Mouse (Mus musculus): ENCODE data around the gene Dpagt1.
A peak's percentile ranks its signal among the peaks of the same experiment; 100 is the strongest.
"Not testable (repeated sequence)": the region's sequence is repeated elsewhere in the genome, so short reads cannot be mapped to it uniquely, and the experiment has no call there.

The Dpagt1 gene

DNA sequence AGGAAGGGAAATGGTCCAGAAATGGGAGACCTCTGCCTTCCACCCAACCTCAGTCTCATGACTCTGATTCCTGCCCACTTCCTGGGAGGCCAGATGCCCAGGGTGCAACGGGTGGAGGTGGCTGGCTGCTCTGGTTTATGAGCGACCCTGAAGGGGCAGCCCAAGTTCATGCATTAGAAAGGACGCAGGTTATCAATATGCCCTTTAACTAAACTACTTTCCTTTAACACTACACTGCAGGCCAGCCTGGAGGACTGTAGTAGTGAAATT, 7.1 kb upstream of the Dpagt1 start:
- no peak for DNase-seq (ENCODE audit: low spot score)

- DNase-seq (ENCODE audit: low spot score): peak; percentile 19
Observed at GRCm38 (mm10) chr9:44319105-44319886, 6.5 kb upstream of the Dpagt1 start.

DNA sequence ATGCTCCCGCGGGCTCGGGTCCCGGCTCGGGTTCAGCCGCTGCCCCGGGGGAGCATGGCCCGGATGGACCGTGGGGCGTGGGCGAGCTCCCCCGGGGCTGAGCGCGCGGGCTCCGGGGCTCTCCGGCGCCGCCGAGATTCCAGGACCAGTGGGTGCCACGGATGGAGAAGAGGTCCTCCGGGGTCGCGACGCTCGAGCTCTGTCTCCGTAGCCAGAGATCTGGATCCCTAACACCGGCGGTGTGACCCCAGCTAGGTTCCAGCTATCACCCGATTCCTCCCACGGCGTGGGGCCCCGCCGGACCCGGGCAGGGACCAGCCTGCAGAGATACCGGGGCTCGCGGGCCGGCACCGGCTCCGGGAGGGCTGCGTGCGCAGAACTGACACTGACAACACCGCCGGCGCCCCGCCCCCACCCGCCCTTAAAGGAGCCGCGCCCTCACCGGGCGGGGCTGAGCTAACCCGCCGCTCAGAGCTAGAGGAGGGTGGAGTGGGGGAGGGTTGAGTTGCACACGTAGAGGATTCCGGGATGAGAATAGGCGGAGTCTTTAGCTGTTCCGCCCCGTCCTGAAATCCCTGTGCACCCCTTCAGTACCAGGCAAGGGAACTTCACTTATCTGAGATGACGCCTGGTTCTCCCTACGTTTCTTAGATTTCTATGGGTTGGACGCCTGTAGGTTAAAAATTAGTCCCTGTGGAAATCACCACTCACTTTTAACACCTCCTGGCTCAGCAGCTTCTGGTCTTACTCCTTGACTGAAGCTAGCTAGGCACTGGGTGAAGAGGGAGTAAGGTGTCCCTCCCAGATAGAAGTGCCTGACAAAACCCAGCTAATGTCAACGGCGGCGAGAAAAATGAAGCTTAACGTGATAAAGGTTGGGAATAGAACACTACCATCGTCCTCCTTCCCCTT, 5.7 kb upstream of the Dpagt1 start, which contains the start of gene C2cd2l:
TSS of gene C2cd2l (minus strand) at position 399 of the 912 bp plus-strand sequence.
- peak; percentile 61 for DNase-seq (ENCODE audit: low spot score)

- no peak for DNase-seq (ENCODE audit: low spot score)
Observed at GRCm38 (mm10) chr9:44320799-44321133, 5.1 kb upstream of the Dpagt1 start.

- DNase-seq (ENCODE audit: low spot score): not testable (repeated sequence)
Observed at GRCm38 (mm10) chr9:44323656-44324055, 2.2 kb upstream of the Dpagt1 start.

DNA sequence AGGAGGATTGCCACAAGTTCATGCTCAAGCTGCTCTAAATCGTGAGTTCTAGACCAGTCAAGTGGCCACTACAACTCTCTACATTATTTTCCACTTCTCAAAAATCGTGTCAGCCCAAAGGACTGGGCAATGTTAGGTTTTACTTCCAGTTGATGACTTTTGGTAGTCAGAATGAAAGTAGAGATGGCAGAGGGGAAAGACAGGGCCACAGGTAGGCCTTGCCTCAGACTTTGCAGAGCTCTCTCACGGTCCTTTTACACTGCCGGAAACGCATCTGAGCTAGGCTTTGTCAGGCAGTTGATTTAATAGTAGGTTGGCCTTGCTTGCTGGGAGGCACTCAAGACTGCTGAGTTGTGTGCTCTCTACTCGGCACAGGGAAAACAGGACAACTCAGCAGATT, 1.7 kb upstream of the Dpagt1 start:
- no peak for DNase-seq (ENCODE audit: low spot score)

GRCm38 (mm10) chr9:44325032-44325767, 619 bp upstream of the Dpagt1 start:
- DNase-seq (ENCODE audit: low spot score): not testable (repeated sequence)

- DNase-seq (ENCODE audit: low spot score): peak; percentile 81
Observed at GRCm38 (mm10) chr9:44326371-44327063, 698 bp downstream of the Dpagt1 start.

DNA sequence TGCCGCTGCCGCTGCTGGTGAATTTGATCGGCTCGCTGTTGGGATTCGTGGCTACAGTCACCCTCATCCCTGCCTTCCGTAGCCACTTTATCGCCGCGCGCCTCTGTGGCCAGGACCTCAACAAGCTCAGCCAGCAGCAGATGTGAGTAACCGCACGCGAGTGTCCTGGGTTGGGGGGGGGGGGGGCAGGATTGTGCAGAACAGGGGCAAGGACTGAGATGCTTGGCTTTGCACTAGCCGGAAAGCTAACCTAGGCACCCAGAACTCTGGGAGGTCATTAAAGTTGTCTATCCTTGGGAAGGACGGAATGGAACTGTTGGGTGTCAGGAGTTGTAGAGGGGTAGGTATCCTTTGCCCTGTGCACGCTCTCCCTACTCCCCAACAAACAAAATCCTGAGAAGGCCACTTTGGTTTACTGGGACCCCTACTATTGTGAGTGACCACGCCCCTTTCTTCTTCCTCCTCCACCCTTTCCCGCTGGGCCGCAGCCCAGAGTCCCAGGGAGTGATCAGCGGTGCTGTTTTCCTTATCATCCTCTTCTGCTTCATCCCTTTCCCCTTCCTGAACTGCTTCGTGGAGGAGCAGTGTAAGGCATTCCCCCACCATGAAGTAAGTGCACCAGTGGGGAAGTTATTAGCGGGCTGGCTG, 1.4 kb downstream of the Dpagt1 start:
- DNase-seq (ENCODE audit: low spot score): no peak

DNA sequence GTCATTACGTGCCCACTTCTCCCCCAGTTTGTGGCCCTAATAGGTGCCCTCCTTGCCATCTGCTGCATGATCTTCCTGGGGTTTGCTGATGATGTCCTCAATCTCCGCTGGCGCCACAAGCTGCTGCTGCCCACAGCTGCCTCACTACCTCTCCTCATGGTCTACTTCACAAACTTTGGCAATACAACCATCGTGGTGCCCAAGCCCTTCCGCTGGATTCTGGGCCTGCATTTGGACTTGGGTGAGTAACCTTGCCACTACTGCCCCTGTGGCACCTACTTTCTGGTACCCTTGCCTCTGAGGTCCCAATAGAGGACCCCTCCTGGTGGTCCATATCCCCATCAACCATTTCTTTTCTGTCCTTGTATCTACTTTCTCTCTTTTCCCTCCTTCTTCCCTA, 2.1 kb downstream of the Dpagt1 start:
- DNase-seq (ENCODE audit: low spot score): no peak

DNA sequence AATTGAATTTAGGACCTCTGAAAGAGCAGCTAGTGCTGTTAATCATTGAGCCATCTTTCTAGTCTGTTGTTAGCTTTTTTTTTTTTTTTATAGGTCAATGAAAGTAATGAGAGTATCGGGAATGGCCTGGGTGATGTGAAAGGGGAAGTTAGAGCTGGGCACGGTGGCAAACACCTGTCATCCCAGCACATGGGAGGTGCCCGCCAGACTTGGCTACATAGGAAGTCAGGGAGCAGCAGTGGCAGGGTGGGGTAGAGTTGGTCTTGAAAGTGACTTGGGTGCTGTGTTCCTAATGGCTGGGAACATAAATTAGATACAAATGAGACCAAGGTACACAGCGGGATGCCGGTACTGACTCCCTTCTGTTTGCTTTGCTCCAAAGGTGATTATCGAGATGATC, 4.9 kb downstream of the Dpagt1 start:
- no peak for DNase-seq (ENCODE audit: low spot score)

DNA sequence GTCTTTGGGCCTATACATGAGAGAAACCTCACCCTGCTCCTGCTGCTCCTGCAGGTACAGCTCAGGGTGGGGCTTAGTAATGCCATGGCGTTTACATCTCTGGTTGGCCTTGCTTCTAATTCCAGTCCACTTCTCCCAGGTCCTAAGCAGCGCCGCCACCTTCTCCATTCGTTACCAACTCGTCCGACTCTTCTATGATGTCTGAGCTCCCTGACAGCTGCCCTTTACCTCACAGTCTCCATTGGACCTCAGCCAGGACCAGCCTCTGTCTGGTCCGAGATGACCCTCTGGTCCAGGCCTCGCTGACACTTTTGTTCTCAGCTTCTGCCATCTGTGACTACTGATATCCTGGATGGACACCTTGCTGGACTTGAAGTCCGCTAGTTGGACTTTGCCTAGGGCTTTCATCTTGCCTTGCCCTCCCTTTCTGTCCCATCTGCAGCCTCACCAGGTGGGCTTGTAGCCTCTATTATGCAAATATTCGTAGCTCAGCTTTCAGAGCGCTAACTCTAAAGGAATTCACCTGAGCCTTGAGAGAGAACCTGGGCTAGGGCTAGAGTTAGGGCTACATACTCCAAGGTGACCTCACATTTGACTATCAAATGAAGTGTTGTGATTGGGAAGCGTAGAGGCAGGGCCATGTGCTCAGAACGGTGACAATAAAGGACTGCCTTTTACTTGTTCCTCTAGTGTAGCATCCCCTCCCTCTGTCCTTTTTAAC, 7.3 kb downstream of the Dpagt1 start:
- DNase-seq (ENCODE audit: low spot score): no peak

- peak; percentile 99 for DNase-seq (ENCODE audit: low spot score)
Observed at GRCm38 (mm10) chr9:44334396-44335330, 8.8 kb downstream of the Dpagt1 start, which contains the start of gene H2afx. TSS of gene H2afx (plus strand) at chr9:44334694.

- DNase-seq (ENCODE audit: low spot score): no peak
Observed at GRCm38 (mm10) chr9:44335331-44336092, 9.7 kb downstream of the Dpagt1 start.

DNA sequence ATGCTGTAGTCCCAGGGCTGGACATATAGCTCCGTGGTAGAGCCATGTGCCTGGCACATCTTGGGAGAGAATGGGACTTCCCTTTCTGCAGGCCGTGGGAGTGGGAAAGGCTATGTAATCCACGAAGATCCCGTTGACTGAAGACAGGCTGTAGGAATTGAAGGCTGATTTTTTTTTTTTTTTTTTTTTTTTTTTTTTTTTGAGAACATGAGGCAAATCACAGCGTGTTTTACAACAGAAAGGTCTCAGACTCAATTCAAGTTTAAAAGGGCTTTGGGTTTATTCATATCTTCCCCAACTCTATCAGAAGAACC, 10.2 kb downstream of the Dpagt1 start:
- DNase-seq (ENCODE audit: low spot score): no peak

DNA sequence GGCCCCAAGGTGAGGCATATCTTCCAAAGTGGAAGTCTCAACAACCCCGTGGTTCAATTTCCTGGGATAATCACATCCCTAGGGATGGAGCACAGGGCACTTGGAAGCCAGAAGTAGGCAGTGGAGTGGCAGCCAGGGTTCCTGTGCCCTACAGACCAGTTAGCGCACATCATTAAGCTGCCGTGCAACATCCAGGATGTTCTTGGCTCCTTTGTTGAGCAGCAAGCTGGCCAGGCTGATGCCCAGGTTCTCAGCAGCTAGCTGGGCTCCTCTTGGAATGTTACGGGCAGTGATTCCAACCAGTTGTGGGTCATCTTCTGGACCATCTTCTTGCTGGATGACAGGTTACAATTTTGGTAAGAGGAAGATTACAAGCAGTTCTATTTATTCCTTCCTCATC, 10.7 kb downstream of the Dpagt1 start:
- DNase-seq (ENCODE audit: low spot score): not testable (repeated sequence)

- no peak for DNase-seq (ENCODE audit: low spot score)
Observed at GRCm38 (mm10) chr9:44336964-44337363, 11.1 kb downstream of the Dpagt1 start.

- no peak for DNase-seq (ENCODE audit: low spot score)
Observed at GRCm38 (mm10) chr9:44337436-44338169, 11.8 kb downstream of the Dpagt1 start.

All from T-cell, adult 2 months (primary cell).